Mouse (Mus musculus): ENCODE measurements around the gene Fgf16.

DNA sequence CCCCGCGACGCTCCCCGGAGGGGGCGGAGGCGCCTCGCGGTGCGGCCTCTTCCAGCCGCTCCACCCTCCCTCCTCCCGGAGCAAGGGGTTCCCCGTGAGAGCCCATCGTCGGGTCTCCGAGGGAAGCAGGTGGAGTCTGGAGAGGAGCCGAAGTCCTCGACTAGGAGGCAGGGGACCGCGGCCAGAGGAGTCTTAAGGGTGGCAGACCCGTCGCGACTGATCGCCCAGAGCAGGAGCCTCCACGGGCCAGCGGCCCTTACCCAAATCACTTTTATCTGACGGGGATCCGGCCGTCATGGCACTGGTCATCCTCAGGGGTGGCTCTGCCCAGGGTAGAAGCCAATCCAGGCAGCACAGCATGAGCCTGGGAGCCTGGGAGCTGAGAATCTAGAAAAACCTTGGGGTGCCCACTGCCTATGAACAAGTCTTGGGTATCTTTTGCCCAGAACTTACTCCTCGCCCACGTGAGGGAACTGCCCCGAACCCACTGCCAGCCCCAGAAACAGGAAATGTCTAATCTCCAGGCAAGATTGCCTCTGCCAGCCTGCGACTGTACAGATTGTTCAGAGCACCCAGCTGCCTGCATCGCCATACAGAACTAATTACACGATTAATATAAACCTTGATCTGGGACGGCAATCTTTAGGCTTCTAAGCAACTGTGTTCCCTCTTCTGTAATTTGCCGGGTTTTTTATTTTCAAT is 1.1 kb downstream of the Fgf16 start:
- TF ChIP-seq CTCF (conservative IDR thresholded peaks at IDR 0.05; ENCODE audit: low read length) (no peak), NANOG (IDR thresholded peaks at IDR 0.05; ENCODE audit: borderline replicate concordance, low read length) (no peak)
